Mouse (Mus musculus): ENCODE results near the gene Zfp58.
"Not testable (repeated sequence)": the region's sequence is repeated elsewhere in the genome, so short reads cannot be mapped to it uniquely, and the experiment has no call there.

Gene Zfp58

DNA sequence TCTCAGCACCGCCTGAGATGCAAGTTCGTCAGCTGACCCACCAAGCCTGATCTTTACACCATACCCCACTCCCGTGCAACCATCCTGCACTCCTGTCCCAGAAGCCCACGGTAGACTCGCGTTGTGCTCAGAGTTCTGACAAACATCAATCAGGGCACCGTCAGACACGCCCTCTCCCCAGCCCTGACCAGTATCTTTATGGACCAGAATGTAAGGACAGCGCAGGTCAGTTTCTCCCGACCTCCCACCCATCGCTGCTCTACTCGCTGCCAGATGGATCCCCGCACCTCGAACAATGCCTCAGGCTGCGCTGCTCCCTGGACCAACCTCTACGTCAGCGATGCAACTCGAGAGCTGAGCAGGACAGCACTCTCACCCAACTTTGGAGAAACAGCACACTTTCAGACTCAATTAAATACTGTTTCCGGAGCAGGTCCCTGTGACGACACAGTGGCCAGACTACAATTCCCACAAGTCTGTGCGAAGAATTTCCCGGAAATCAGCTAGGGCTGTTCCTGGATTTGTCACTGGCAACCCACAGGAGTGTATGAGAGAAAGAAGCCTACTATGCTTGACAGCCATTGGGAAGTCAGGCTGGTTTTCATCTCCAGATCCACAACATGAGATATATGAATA is at the start of gene Zfp58:
Zfp58 (minus strand) TSS at position 472 of the 636 bp plus-strand sequence.
- DNase-seq (ENCODE audit: low read depth), result peak; percentile 92

DNA sequence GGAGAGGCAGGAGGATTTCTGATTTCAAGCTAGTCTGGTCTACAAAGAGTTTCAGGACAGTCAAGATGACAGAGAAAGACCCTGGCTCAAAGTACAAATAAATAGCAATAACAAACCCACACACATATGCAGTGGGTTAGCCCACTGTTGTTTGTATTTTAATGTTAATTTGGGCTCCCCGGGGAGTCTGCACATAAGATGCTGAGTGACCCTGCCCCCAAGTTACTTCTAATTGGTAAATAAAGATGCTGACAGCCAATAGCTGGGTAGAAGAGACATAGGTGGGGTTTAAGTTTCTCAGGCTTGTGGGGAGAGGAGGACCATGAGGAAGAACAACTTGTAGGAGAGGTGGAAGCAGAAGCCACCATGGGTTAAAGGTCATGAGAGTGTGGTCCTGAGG is 45.6 kb upstream of the Zfp58 start:
- DNase-seq (ENCODE audit: low read depth), result no peak

DNA sequence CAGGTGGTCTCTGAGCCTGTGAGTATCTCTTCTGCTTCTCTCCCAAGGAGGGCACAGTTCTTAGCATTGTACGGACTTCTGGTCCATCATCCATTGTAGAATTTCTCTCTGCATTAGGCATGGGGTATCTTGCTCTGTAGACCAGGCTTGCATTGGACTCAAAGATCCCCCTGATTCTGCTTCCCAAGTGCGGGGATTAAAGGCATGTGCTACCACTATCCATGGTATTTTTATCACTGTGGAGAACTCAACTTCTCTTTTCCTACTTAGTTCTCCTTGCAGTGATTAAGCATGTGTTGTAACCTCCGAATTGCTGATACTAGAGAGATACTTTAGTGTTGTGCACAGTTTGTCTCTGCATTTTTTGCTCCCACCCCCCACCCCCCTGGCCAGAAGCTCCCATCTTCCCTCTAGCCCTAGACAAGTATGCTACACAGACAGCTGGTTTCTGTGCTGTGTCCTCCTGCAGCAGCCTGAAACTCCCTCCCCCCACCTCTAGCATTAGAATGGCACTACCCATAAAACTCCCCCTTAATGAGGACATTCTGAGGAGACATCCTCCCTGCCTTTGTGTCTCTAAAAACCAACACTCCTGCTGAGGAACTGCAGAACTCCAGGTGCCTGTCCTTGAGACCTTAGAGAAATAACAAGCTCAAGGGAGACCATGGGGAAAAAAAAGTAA is 26.8 kb upstream of the Zfp58 start:
- no peak for DNase-seq (ENCODE audit: low read depth)

DNA sequence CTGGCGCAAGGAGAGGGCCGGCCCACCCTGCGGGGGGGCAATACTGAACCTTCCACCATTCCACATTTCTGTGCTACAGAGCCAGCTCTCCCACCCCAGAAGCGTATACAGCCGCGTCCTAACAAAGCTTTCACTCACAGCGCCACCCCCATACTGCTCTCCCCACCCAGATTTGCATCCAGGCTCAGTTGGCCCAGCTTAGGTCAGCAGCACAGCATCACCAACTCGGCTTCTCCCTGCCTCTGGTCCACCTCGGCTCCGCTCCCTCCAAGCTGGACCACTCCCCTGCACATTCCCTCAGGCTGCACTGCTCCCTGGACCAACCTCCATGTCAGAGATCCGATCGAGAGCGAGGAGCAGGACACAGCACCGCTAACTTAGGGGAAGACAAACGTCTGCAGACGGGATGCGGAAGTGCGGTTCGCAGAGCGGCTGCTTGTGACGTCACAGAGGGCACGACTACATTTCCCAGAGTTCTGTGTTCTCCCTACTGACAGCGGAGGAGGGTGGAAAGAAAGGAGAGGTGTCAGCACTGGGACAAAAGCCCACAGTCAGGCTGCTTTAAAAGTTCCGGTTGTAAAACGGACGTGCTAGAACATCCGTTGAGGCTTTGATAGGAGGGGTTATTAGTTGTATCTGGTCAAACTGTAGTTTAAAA is 25.5 kb upstream of the Zfp58 start, which contains the start of the genes Gm26965 and Zfp87:
Gm26965 (minus strand) TSS at position 399 of the 658 bp plus-strand sequence.
Zfp87 (minus strand) TSS at position 425 of the 658 bp plus-strand sequence.
- DNase-seq (ENCODE audit: low read depth), result peak; percentile 97

DNA sequence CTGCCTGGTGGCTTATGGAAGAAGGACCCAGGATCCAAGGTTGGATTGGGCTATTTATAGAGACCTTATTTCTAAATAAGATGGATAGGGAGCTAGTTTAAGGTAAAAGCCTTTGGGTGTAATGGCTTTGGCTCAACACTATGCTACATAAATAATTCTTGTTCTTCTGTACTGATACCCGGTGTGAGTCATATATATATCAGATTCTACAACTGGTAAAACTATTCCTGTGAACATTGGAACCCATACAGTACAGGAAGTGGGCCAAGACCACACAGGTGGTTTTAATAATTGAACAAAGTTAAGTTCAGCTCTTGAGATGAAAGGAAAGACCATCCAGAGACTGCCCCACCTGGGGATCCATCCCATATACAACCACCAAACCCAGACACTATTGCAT is 553 bp upstream of the Zfp58 start:
- no peak for DNase-seq (ENCODE audit: low read depth)

DNA sequence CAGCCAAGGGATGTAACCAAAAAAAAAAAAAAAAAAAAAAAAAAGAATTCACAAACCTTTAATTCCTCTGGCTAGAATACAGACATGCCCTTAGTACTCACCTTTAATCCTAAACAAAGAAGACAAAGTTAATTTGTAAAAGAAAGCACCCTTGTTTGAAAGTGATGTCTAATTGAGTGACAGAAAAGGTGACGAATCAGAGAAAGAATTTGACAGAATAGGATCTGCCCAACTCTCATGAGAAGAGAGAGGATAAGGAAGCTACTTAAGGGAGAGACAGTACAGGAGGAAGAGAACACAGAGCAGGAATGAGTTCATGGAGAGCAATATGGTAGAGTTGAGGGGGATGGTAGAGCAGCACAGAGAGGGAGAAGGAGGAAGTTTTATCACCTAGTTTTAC is 4.7 kb downstream of the Zfp58 start:
- no peak for DNase-seq (ENCODE audit: low read depth)

DNA sequence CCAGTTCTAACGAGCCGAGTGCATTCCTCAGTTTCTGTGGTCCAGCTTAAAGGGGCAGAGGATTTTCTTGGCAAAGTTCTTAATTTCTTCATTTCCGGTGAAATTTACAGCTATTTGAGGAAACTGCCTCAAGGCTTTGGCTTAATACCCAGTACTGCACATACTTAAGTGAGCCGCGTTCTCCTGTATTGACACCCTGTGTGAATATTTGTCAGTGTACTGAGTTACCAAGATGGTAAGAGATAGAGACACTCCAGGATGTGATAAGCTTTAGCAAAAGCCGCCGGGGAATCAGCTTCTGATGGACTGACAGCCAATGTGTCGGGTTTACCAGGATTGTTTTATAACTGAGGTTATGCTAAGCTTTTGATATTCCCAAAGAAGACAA is 15.9 kb downstream of the Zfp58 start:
- DNase-seq (ENCODE audit: low read depth), result no peak

DNA sequence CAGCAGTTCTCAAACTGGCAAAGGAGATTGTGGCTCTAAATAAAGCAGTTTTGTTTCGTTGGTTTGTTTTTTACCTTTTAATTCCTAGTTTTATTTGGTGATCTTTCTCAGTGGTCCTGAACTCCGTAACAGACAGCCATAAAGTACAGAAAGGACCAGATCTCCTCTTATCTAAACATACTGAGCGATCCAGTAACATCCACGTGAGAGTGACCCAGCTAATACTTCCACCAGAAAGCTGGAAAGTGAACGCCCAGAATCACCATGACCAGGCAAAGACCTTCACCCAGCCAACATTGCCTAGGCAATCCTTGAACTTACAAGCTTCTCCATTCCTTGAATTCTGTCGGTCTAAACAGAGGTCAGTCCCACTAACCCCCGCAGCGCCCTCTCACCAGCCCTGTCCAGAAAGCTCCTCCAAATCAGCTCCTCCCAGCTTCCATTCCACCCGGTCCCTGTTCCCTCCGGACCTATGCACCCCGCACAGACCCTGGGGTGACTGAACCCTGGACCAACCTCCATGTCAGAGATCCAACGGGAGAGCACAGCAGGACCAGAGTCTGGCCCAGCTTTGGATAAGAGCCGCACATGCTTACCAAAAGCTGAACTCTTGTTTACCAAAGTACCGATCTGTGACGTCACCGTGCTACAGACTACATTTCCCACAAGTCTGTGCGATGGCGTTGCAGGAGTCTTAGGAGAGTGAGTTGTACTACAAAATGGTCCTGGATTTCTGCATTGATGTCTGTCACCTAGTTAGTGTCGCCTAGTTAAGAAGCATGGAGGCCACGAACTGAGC is 16.5 kb downstream of the Zfp58 start, which contains the start of gene Zfp874b:
Zfp874b (minus strand) TSS at position 634 of the 799 bp plus-strand sequence.
- DNase-seq (ENCODE audit: low read depth), result peak; percentile 96

DNA sequence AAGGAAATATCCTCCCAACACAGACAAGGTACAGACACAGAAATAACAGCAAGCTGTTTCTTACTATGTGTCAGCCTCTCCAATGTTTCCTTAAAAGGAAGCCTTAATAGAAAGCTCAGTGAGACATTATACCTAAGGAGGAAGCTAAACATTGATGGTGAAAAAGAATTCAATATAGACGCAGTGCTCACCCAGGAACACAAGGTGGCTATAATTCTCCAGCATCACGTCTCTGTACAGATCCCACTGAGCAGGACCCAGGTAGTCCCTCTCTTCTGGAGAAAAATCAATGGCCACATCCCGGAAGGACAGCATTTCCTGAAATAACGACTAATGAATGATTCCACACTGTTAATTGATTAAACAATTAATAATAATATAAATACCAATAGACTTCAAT is 18.8 kb downstream of the Zfp58 start:
- DNase-seq (ENCODE audit: low read depth), result peak; percentile 32

DNA sequence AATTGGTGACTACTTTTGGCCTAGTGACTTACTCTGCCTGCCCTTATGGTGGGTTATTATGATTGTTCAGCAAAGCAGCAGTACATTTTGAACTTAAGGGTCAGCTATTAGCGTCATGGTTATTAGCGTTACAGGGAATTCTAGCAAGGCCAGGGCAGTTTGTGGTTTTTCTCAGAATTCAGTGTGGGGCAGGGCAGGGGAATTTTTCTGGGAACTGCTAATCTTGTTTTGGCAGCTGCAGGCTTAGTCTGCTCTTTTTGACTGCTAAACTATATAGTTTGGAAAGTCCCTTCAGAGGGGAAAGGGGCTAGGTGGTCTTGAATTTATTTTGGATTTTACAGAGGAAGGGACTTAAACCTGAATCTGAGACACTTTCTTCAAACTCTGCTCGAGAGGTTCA is 31.1 kb downstream of the Zfp58 start:
- DNase-seq (ENCODE audit: low read depth), result no peak

DNA sequence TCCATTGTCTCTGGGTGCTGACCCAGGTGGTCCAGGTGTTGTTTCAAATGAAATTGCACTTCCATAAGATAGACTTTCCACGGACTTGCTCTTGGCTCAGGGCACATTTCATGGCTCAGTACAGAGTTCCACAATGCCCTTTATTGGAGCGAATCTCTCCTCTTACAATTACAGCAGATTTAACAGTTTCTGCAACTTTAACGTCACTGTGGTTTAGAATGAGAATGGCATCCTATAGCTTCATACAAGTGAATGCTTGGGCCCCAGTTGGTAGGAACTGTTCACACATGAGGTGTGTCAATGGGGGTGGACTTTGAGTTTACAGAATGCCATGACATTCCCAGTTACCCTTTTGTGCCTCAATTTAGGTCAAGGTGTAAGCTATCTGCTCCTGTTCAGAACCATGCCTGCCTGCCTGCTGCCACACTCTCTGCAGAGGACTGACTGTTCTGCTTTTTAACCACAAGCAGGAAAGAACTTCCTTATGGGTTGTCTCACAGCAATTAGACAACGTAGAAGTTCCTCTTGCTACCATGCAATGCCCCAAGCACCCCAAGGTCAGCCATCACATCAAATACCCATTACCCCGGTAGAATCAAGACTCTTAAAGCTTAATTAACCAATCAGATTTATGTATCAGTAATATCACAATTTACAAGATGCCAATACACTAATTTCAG is 36.7 kb downstream of the Zfp58 start:
- DNase-seq (ENCODE audit: low read depth), result not testable (repeated sequence)

DNA sequence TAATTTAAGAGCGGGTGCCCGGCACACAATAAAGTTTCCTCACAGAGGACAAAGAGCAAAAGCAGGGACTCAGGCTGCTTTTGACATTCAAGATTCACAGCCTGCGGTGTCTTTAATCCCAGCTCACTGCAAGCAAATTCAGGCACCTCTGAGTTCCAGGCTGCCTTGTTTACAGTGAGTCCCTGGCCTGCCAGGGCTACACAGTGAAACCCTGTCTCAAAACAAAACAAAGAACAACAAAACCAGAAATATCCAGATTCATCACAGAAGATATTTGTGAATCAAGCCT is 48.4 kb downstream of the Zfp58 start:
- no peak for DNase-seq (ENCODE audit: low read depth)

DNA sequence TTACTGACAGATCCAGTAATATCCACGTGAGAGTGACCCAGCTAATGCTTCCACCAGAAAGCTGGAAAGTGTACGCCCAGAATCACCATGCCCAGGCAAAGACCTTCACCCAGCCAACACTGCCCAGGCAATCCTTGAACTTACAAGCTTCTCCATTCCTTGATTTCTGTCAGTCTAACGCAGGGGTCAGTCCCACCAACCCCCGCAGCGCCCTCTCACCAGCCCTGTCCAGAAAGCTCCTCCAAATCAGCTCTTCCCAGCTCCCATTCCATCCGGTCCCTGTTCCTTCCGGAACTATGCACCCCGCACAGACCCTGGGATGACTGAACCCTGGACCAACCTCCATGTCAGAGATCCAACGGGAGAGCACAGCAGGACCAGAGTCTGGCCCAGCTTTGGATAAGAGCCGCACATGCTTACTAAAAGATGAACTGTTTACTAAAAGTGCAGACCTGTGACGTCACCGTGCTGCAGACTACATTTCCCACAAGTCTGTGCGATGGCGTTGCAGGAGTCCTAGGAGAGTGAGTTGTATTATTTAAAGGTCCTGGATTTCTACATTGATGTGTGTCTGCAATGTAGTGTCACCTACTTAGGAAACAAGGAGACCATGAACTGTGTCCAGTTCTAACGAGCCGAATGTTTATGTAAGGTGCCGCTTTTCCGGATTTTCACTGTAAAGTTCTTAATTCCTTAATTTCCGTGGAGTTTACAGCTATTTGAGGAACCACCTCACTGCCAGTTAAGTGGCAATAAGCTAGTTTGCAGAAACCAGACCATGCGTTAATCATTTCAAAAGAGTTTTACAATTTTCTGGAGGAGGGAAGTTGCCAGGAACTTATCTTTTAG is 49.0 kb downstream of the Zfp58 start, which contains the start of gene Zfp874a:
Zfp874a (minus strand) TSS at position 453 of the 849 bp plus-strand sequence.
- peak; percentile 93 for DNase-seq (ENCODE audit: low read depth)
